Mouse (Mus musculus): ENCODE data around the gene Golga2.

GRCm38 (mm10) chr2:32253352-32253751 lies 33.8 kb upstream of the Golga2 start:
- TF ChIP-seq CTCF (IDR thresholded peaks at IDR 0.05; ENCODE audit: borderline replicate concordance, insufficient read depth, low read depth, low read length) (no peak), POLR2A (IDR thresholded peaks at IDR 0.05; ENCODE audit: borderline replicate concordance, insufficient read depth, low read length) (no peak)
